Mouse (Mus musculus) liver, embryonic 14 days (tissue): ENCODE measurements around the gene Wdr1. TPM values are rescaled to one million over a fixed set of nuclear protein-coding genes. Genes with fewer than 3 reads are reported as not detected.

Experiments
- polyA plus RNA-seq: library from polyadenylated mRNA; depleted of rRNA; stranded (reverse); fragments of >200 nt; gene quantifications from 2 replicates; pipeline ENCODE4 v1.2.3, GENCODE M21; 2012; rRNA removed

Gene Wdr1
- 41.2 and 47.1 TPM in 2 replicates for polyA plus RNA-seq

GRCm38 (mm10) chr5:38563121-38563520, at the start of gene Wdr1:
Gene Wdr1 (minus strand): TSS chr5:38563221.

GRCm38 (mm10) chr5:38502992-38503391, 60.0 kb downstream of the Wdr1 start, which contains the start of gene Slc2a9:
Gene Slc2a9 (minus strand): TSS chr5:38503143.

Other genes starting within 250 kb of the Wdr1 start
- gene Drd5, start 243.9 kb downstream of the Wdr1 start, polyA plus RNA-seq, result not detected in 2 replicates
- 1.5 TPM in 2 replicates for gene Slc2a9, start 60.1 kb downstream of the Wdr1 start, polyA plus RNA-seq
- gene Zfp518b, start 121.6 kb upstream of the Wdr1 start, polyA plus RNA-seq, result 0.70 and 0.76 TPM in 2 replicates